Mouse (Mus musculus) heart, embryonic 14.5 days (tissue): ENCODE measurements at regions not wholly inside any gene's neighbourhood (a gene's known extent, or its start where the extent isn't known, plus 50 kb on each side); places are given as distances from the start of the nearest gene placed in this dataset.

ENCODE experiments used
- ATAC-seq: fragments of 200-750 bp; cut with Nextera tagmentation; 2 replicates; pipeline ENCODE4 v1.8.0; 2017; ENCODE audit warnings: low read depth, moderate TSS enrichment; ENCODE audit not compliant: insufficient number of reproducible peaks, insufficient read depth, low FRiP score
- H3K27ac ChIP-seq, 2 experiments: fragments of 200-500 bp in 1 of 2; fragments of 300-500 bp in 1 of 2; sonication (generic) in 1 of 2; replicated peaks in 1 of 2; 2 replicates each; pipeline ENCODE4 v1.5.1; 2012 to 2014; ENCODE audit warnings: low read depth in 2 of 2, low read length in 2 of 2, control low read depth in 1 of 2, mild to moderate bottlenecking in 1 of 2, mixed read lengths in 1 of 2; ENCODE audit not compliant: control insufficient read depth in 1 of 2, insufficient read depth in 1 of 2
- H3K27me3 ChIP-seq: fragments of 300-500 bp; sonication (generic); 2 replicates; pipeline ENCODE4 v1.6.1; 2014; ENCODE audit warnings: mild to moderate bottlenecking, low read length, control low read depth; ENCODE audit not compliant: control insufficient read depth, insufficient read depth
- H3K36me3 ChIP-seq: fragments of 300-500 bp; sonication (generic); 2 replicates; pipeline ENCODE4 v1.6.1; 2014; ENCODE audit warnings: mild to moderate bottlenecking, control low read depth, low read length, mixed read lengths; ENCODE audit not compliant: control insufficient read depth, insufficient read depth
- H3K4me1 ChIP-seq, 2 experiments: fragments of 200-500 bp in 1 of 2; fragments of 300-500 bp in 1 of 2; sonication (generic) in 1 of 2; 2 replicates each; pipeline ENCODE4 v1.6.1; 2012 to 2014; ENCODE audit warnings: low read length in 2 of 2, control low read depth in 1 of 2, mixed read lengths in 1 of 2; ENCODE audit not compliant: control insufficient read depth in 2 of 2, insufficient read depth in 2 of 2
- H3K4me2 ChIP-seq: fragments of 300-500 bp; sonication (generic); 2 replicates; pipeline ENCODE4 v1.6.1; 2014; ENCODE audit warnings: mild to moderate bottlenecking, low read length
- H3K4me3 ChIP-seq, 2 experiments: fragments of 200-500 bp in 1 of 2; fragments of 300-500 bp in 1 of 2; sonication (generic) in 1 of 2; 2 replicates each; pipeline ENCODE4 v1.5.1; 2012 to 2014; ENCODE audit warnings: low read length in 2 of 2, mild to moderate bottlenecking in 2 of 2, control low read depth in 1 of 2, low read depth in 1 of 2, moderate library complexity in 1 of 2; ENCODE audit not compliant: control insufficient read depth in 1 of 2, insufficient read depth in 1 of 2
- H3K9ac ChIP-seq: fragments of 300-500 bp; sonication (generic); 2 replicates; pipeline ENCODE4 v1.6.1; 2014; ENCODE audit warnings: mild to moderate bottlenecking, low read length
- H3K9me3 ChIP-seq: fragments of 300-500 bp; sonication (generic); 2 replicates; pipeline ENCODE4 v1.6.1; 2016; ENCODE audit warnings: low read length, control low read depth; ENCODE audit not compliant: control insufficient read depth
- WGBS: fragments of 180-500 bp; shearing (Covaris S2); extraction: QIAGEN DNeasy Blood & Tissue Kit; methylation state at CpG from one replicate; pipeline ENCODE4 v1.1.7; 2014; 5-methylcytosine and 5-hydroxymethylcytosine counted together

GRCm38 (mm10) chr16:76223716-76224115 is 149.9 kb downstream of the Nrip1 start:
- ATAC-seq, result no peak
- Histone ChIP-seq H3K9me3 (no peaks in the 10 kb centered on the region), H3K4me2 (no peak overlapping the region), H3K9ac (no peak overlapping the region), H3K4me1 (peaks cover 2 to 5% of the 10 kb centered on the region in 2 experiments; a peak in 2 of 4 replicates), H3K4me3 (no peak overlapping the region), H3K27me3 (no peaks in the 10 kb centered on the region), H3K36me3 (no peaks in the 10 kb centered on the region), H3K27ac (no peak overlapping the region)
- 49% methylated on average over 4 of the region's 4 CpGs for WGBS

DNA sequence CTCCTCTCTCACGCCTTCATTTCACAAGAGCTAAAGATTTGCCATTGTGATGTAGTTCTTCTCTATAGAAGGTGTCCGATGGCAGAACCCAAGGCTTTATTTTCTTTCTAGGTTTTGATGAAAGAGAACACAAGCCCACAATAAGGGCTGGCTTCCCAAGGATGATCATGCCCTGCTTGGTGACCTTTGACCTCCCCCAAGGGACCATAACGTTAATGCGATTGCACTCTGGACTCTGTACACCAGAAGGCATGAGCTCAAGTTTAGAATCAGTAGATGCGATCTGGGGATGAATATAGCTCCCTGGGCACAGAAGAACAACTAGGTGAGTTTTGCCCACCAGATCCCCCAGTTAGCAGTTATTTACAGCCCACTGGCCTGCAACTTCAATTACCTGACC is 150.7 kb downstream of the Nrip1 start:
- Histone ChIP-seq H3K9me3 (no peaks in the 10 kb centered on the region), H3K27me3 (no peaks in the 10 kb centered on the region), H3K4me2 (no peak overlapping the region), H3K9ac (no peak overlapping the region), H3K4me3 (no peak overlapping the region), H3K36me3 (no peaks in the 10 kb centered on the region), H3K27ac (no peak overlapping the region), H3K4me1 (peaks cover 2 to 5% of the 10 kb centered on the region in 2 experiments; a peak in 2 of 4 replicates)
- no peak for ATAC-seq
- 81% methylated on average over 5 of the region's 5 CpGs for WGBS

- Histone ChIP-seq H3K9ac (no peak overlapping the region), H3K4me2 (no peak overlapping the region), H3K9me3 (no peaks in the 10 kb centered on the region), H3K27me3 (no peaks in the 10 kb centered on the region), H3K36me3 (no peaks in the 10 kb centered on the region), H3K4me3 (no peak overlapping the region), H3K27ac (no peak overlapping the region), H3K4me1 (peaks cover 3 to 6% of the 10 kb centered on the region in 2 experiments; a peak in 3 of 4 replicates)
- 81% methylated on average over 3 of the region's 3 CpGs for WGBS
- no peak for ATAC-seq
These were observed 153.2 kb downstream of the Nrip1 start for GRCm38 (mm10) chr16:76220466-76220865.

DNA sequence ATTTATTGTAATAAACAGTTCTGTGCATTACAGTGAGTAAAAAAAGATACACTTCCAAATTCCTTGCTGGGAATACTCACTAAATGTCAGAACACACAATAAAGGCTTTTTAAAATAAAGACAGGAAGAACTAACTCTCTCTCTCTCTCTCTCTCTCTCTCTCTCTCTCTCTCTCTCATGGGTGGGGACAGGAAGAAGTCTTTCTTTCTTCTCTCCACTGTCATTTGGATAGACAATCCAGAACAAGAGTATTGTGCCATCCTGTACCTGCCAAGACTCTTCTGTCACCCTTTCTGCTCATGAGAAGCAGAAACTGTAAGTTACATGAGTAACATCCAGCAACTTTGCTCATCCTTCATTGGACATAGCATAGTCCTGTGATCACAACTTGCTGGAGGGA is 154.4 kb downstream of the Nrip1 start:
- Histone ChIP-seq H3K9ac (no peak overlapping the region), H3K4me1 (peaks cover 0 to 6% of the 10 kb centered on the region in 2 experiments; a peak in 1 of 4 replicates), H3K27ac (no peak overlapping the region), H3K27me3 (no peaks in the 10 kb centered on the region), H3K4me2 (no peak overlapping the region), H3K4me3 (no peak overlapping the region), H3K9me3 (no peaks in the 10 kb centered on the region), H3K36me3 (no peaks in the 10 kb centered on the region)
- ATAC-seq, result no peak

DNA sequence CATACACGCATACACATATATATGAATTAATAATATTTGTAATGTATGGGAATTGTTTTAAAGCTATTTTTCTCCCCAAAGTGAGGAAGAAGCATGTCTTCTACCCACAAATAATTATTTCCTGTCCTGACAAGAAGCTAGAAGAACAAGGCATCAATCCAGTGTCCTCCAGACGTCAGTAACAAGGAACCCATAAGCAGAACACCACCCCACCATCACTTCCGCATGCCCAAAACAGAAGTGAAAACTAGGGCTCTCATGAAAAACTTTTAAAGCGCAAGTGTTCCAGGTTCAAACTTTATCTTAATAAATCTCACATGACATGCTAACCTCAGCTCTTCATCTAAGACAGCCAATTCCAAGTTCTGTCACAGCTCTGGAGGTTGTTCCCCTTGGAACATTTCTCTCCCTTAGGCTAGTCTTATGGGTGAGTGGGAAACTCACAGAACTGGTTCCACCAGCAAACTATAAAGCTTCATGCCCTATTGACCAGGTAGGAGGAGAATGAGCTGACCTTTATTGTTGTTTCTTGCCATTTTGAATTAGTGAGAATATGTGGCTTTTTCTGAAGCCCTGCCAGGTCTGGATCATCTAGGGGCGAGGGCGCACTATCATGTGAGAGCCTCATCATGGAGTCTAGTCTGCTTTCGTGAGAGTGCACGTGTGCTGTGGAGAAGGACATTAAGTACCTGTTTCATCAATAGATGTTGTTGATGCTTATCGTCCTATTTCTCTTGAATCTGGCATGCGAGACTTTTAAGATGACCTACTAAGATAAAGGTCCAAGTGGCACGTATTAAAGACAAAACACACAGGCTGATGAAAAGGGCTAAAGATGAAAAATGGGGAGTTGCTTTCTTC is 155.1 kb downstream of the Nrip1 start:
- WGBS, result 88% methylated on average over 11 of the region's 11 CpGs
- H3K4me2 ChIP-seq, result no peak overlapping the region
- no peak overlapping the region for H3K4me3 ChIP-seq
- peaks cover 0 to 6% of the 10 kb centered on the region in 2 experiments; a peak in 1 of 4 replicates for H3K4me1 ChIP-seq
- no peaks in the 10 kb centered on the region for H3K36me3 ChIP-seq
- H3K9me3 ChIP-seq, result no peaks in the 10 kb centered on the region
- no peak for ATAC-seq
- no peak overlapping the region for H3K27ac ChIP-seq
- H3K9ac ChIP-seq, result no peak overlapping the region
- no peaks in the 10 kb centered on the region for H3K27me3 ChIP-seq

DNA sequence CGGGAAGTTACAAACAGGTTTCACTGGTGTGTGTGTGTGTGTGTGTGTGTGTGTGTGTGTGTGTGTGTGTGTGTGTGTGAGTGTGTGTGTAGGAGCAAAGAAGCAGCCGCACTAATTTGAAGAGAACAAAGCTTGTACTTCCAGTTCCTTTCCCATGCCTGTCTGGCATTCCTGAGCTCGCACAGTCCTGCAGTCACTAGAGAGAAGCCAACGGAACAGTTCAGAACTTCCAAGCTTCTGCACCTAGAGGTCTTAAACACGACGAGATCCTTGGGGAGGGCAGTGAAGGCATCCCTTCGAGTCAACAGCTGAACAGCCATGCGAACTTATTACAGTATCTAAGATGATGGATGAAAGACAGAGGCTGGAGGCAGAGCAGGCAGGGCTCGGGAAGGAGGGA is 157.4 kb downstream of the Nrip1 start:
- no peak overlapping the region for H3K4me3 ChIP-seq
- WGBS, result 25% methylated on average over 9 of the region's 9 CpGs
- H3K27me3 ChIP-seq, result no peaks in the 10 kb centered on the region
- H3K4me1 ChIP-seq, result peaks cover 0 to 4% of the 10 kb centered on the region in 2 experiments; a peak in 1 of 4 replicates
- H3K9ac ChIP-seq, result no peak overlapping the region; the same call in 1 of the 2 replicates
- peak overlapping the region; percentile 4 to 12; a peak in 1 of 4 replicates for H3K27ac ChIP-seq
- peak overlapping the region; percentile 37 for H3K4me2 ChIP-seq
- H3K36me3 ChIP-seq, result no peaks in the 10 kb centered on the region
- no peak; the same call in 1 of the 2 replicates for ATAC-seq
- no peaks in the 10 kb centered on the region for H3K9me3 ChIP-seq

DNA sequence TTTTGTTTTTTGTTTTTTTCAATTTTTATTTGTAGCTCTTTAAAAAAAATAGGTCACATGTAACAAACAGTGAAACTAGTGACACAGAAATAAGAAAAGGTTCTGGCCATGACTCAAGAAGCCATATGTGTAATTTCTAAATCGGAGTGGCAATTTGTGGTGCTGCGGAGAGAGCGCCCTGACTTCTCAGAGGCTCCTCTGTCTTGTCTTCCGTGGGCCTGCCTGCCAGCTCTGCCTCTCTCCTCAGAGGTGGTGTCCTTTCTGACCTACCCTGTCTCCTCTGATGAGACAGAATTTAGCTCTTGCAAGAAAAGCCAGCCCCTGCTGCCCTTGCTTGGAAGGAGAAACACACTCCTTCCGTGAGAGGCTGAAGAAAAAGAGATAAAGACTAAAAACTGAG is 158.1 kb downstream of the Nrip1 start:
- peaks cover 0 to 4% of the 10 kb centered on the region in 2 experiments; a peak in 1 of 4 replicates for H3K4me1 ChIP-seq
- peak overlapping the region; percentile 4 to 9; a peak in 1 of 4 replicates for H3K27ac ChIP-seq
- H3K36me3 ChIP-seq, result no peaks in the 10 kb centered on the region
- H3K4me3 ChIP-seq, result no peak overlapping the region
- no peaks in the 10 kb centered on the region for H3K9me3 ChIP-seq
- WGBS, result 63% methylated on average over 5 of the region's 5 CpGs
- no peak for ATAC-seq
- no peaks in the 10 kb centered on the region for H3K27me3 ChIP-seq
- H3K4me2 ChIP-seq, result no peak overlapping the region
- H3K9ac ChIP-seq, result no peak overlapping the region
